Mouse (Mus musculus) stomach, postnatal 0 days (tissue): ENCODE data around the gene Pcna.
"Not testable (repeated sequence)": the region's sequence is repeated elsewhere in the genome, so short reads cannot be mapped to it uniquely, and the experiment has no call there.

Experiments
- CTCF ChIP-seq: IDR thresholded peaks from 2 replicates; pipeline ENCODE4 v1.5.1; 2016; ENCODE audit warnings: antibody characterized with exemption, low read depth, mild to moderate bottlenecking, moderate library complexity
- EP300 ChIP-seq: optimal IDR thresholded peaks from 2 replicates; pipeline ENCODE3; 2016; ENCODE audit warnings: antibody characterized with exemption

GRCm38 (mm10) chr2:132240457-132240856, 12.7 kb downstream of the Pcna start:
- TF ChIP-seq EP300, result not testable (repeated sequence)
- peak; percentile 74 for TF ChIP-seq CTCF
